Mouse (Mus musculus): ENCODE data around the gene Magi3. TPM values are rescaled to one million over a fixed set of nuclear protein-coding genes. Genes with fewer than 3 reads are reported as not detected.

The Magi3 gene
- polyA plus RNA-seq, 1 experiment from 2014 or later, result 5.0 TPM

- 59% methylated on average over 10 of the region's 10 CpGs for WGBS
- H3K27me3 ChIP-seq, result no peaks in the 10 kb centered on the region
- H3K4me3 ChIP-seq, result no peak overlapping the region
- H3K9me3 ChIP-seq, result no peaks in the 10 kb centered on the region
- H3K27ac ChIP-seq, result no peak overlapping the region
- no peaks in the 10 kb centered on the region for H3K4me1 ChIP-seq
- H3K36me3 ChIP-seq, result no peaks in the 10 kb centered on the region
- ATAC-seq (ENCODE audit: insufficient number of reproducible peaks, insufficient read depth, low FRiP score, low TSS enrichment), result no peak
- H3K4me2 ChIP-seq (replicated peaks), result no peak overlapping the region
- H3K9ac ChIP-seq, result no peak overlapping the region
Measured at GRCm38 (mm10) chr3:104237846-104238440, 17.8 kb upstream of the Magi3 start.

- H3K9me3 ChIP-seq, result no peaks in the 10 kb centered on the region
- no peak overlapping the region for H3K9ac ChIP-seq
- H3K36me3 ChIP-seq, result no peaks in the 10 kb centered on the region
- WGBS, result 95% methylated on average over 2 of the region's 2 CpGs
- H3K27ac ChIP-seq, result no peak overlapping the region
- no peak overlapping the region for H3K4me3 ChIP-seq
- H3K27me3 ChIP-seq, result no peaks in the 10 kb centered on the region
- H3K4me1 ChIP-seq, result no peaks in the 10 kb centered on the region
- no peak for ATAC-seq (ENCODE audit: insufficient number of reproducible peaks, insufficient read depth, low FRiP score, low TSS enrichment)
- H3K4me2 ChIP-seq (replicated peaks), result no peak overlapping the region
Measured at GRCm38 (mm10) chr3:104236029-104236428, 15.9 kb upstream of the Magi3 start.

- H3K4me3 ChIP-seq, result no peak overlapping the region
- H3K27me3 ChIP-seq, result no peaks in the 10 kb centered on the region
- H3K27ac ChIP-seq, result no peak overlapping the region
- no peak overlapping the region for H3K9ac ChIP-seq
- no peak overlapping the region for H3K4me2 ChIP-seq (replicated peaks)
- H3K36me3 ChIP-seq, result no peaks in the 10 kb centered on the region
- no peak for ATAC-seq (ENCODE audit: insufficient number of reproducible peaks, insufficient read depth, low FRiP score, low TSS enrichment)
- WGBS, result 94% methylated on average over 5 of the region's 5 CpGs
- no peaks in the 10 kb centered on the region for H3K9me3 ChIP-seq
- no peaks in the 10 kb centered on the region for H3K4me1 ChIP-seq
Measured at GRCm38 (mm10) chr3:104235099-104235498, 14.9 kb upstream of the Magi3 start.

- no peak overlapping the region for H3K27ac ChIP-seq
- ATAC-seq (ENCODE audit: insufficient number of reproducible peaks, insufficient read depth, low FRiP score, low TSS enrichment), result no peak
- no peaks in the 10 kb centered on the region for H3K4me1 ChIP-seq
- H3K9ac ChIP-seq, result no peak overlapping the region
- H3K4me2 ChIP-seq (replicated peaks), result no peak overlapping the region
- no peaks in the 10 kb centered on the region for H3K27me3 ChIP-seq
- H3K9me3 ChIP-seq, result no peaks in the 10 kb centered on the region
- WGBS, result 62% methylated on average over 7 of the region's 7 CpGs
- no peaks in the 10 kb centered on the region for H3K36me3 ChIP-seq
- H3K4me3 ChIP-seq, result no peak overlapping the region
Measured at GRCm38 (mm10) chr3:104233366-104234312, 13.5 kb upstream of the Magi3 start.

- H3K36me3 ChIP-seq, result no peaks in the 10 kb centered on the region
- H3K4me3 ChIP-seq, result no peak overlapping the region
- no peaks in the 10 kb centered on the region for H3K27me3 ChIP-seq
- no peak overlapping the region for H3K4me2 ChIP-seq (replicated peaks)
- ATAC-seq (ENCODE audit: insufficient number of reproducible peaks, insufficient read depth, low FRiP score, low TSS enrichment), result no peak
- no peak overlapping the region for H3K9ac ChIP-seq
- H3K4me1 ChIP-seq, result no peaks in the 10 kb centered on the region
- H3K9me3 ChIP-seq, result no peaks in the 10 kb centered on the region
- 37% methylated on average over 5 of the region's 5 CpGs for WGBS
- no peak overlapping the region for H3K27ac ChIP-seq
Measured at GRCm38 (mm10) chr3:104227438-104228111, 7.4 kb upstream of the Magi3 start.

DNA sequence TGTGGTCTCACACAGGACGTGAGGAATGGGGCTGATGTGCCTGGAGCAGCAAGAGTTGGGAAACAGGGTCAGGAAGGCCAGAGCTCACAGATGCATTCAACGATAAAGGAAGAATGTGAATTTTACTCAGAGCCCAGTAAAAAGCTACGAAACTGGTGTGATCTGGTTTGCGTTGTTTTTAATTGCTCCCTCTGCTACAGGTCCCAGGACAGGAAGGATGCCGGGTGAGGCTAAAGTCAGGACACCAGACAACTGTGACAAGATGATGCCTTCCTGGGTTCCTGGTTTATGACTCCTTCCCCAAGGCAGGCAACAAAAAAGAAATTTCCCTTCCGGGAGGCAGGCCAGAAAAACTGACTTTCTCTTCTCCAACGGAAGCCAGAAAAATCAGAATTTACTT is 6.6 kb upstream of the Magi3 start:
- H3K36me3 ChIP-seq, result no peaks in the 10 kb centered on the region
- no peaks in the 10 kb centered on the region for H3K27me3 ChIP-seq
- H3K4me1 ChIP-seq, result no peaks in the 10 kb centered on the region
- no peak overlapping the region for H3K27ac ChIP-seq
- ATAC-seq (ENCODE audit: insufficient number of reproducible peaks, insufficient read depth, low FRiP score, low TSS enrichment), result no peak
- H3K4me3 ChIP-seq, result no peak overlapping the region
- H3K9ac ChIP-seq, result no peak overlapping the region
- 43% methylated on average over 7 of the region's 7 CpGs for WGBS
- H3K4me2 ChIP-seq (replicated peaks), result no peak overlapping the region
- no peaks in the 10 kb centered on the region for H3K9me3 ChIP-seq

- Histone ChIP-seq H3K27me3 (no peaks in the 10 kb centered on the region), H3K9me3 (no peaks in the 10 kb centered on the region), H3K9ac (peak overlapping the region; percentile 64; the same call in 1 of the 2 replicates), H3K27ac (no peak overlapping the region), H3K4me2 (replicated peaks) (peak overlapping the region; percentile 92), H3K4me1 (0 out of 2 replicates have a peak, but pooled peaks cover 7% of the 10 kb centered on the region), H3K36me3 (no peaks in the 10 kb centered on the region), H3K4me3 (peak overlapping the region; percentile 75)
- 15% methylated on average over 11 of the region's 11 CpGs for WGBS
- ATAC-seq (ENCODE audit: insufficient number of reproducible peaks, insufficient read depth, low FRiP score, low TSS enrichment), result no peak
Measured at GRCm38 (mm10) chr3:104221156-104221555, 982 bp upstream of the Magi3 start.

DNA sequence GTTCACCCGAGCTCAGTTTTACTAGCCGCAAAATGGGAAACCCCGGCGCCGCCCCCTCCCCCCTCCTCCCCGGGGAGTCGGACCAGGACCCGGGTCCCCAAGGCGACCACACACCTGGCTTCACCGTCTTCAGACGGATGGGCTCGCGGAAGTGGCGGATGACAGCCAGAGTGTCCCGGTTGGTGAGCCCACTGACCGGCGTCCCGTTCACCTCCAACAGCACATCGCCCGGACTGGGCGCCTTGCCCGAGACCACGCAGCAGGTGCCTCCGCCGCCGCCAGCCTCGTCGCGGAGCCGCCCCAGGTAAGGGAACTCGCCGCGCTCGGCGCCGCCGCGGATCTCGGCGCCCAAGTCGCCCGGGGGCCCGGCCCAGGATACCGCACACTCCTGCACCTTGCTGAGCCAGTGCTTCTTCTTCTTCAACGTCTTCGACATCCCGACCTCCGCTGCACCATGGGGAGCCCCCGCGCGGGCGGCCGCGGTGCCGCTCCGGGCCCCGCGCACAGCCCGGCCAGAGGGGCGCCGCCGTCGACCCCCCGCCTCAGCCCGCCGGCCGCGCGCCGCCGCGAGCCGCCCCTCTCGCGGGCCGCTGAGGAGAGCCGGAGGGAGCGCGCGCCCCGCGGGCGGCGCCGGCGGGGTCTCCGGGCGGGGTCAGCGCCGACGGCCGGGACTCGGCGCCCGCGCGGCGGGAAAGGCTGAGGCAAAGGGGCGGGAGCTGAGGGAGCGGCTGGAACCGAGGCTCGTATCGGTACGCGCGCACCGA is 461 bp downstream of the Magi3 start:
- Histone ChIP-seq H3K27ac (peak overlapping the region; percentile 93), H3K4me1 (0 out of 2 replicates have a peak, but pooled peaks cover 7% of the 10 kb centered on the region), H3K4me2 (replicated peaks) (peak overlapping the region; percentile 92), H3K9ac (peak overlapping the region; percentile 64), H3K4me3 (peak overlapping the region; percentile 75), H3K36me3 (no peaks in the 10 kb centered on the region), H3K9me3 (no peaks in the 10 kb centered on the region), H3K27me3 (no peaks in the 10 kb centered on the region)
- ATAC-seq (ENCODE audit: insufficient number of reproducible peaks, insufficient read depth, low FRiP score, low TSS enrichment), result peak; percentile 62
- under 1% methylated on average over 79 of the region's 107 CpGs for WGBS

GRCm38 (mm10) chr3:104218926-104219325 is 1.2 kb downstream of the Magi3 start:
- 3% methylated on average over 15 of the region's 15 CpGs for WGBS
- Histone ChIP-seq H3K4me1 (0 out of 2 replicates have a peak, but pooled peaks cover 7% of the 10 kb centered on the region), H3K9me3 (no peaks in the 10 kb centered on the region), H3K36me3 (no peaks in the 10 kb centered on the region), H3K27me3 (no peaks in the 10 kb centered on the region), H3K4me3 (peak overlapping the region; percentile 75), H3K27ac (no peak overlapping the region), H3K4me2 (replicated peaks) (peak overlapping the region; percentile 92), H3K9ac (peak overlapping the region; percentile 64)
- ATAC-seq (ENCODE audit: insufficient number of reproducible peaks, insufficient read depth, low FRiP score, low TSS enrichment), result no peak

DNA sequence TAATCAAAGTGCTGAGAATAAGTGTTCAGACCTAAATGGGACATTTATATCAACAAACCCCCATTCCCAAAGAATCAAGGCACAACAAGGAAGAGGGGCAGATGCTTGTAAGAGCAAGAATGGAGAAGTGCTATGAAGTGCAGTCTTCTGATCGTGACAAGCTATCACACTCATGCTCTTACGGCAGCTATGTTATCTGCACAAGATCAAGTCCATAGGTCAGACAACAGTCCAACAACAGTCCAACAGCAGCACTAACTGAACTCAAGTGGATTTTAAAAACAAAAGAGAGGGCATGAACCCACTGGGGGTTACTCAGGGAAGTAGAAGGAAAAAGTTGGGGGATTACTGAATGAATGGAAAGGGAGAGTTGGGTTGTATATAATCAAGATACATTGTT is 30.4 kb downstream of the Magi3 start:
- 85% methylated on average over 2 of the region's 2 CpGs for WGBS
- Histone ChIP-seq H3K27ac (no peak overlapping the region), H3K4me2 (replicated peaks) (no peak overlapping the region), H3K9me3 (no peaks in the 10 kb centered on the region), H3K4me1 (no peaks in the 10 kb centered on the region), H3K36me3 (no peaks in the 10 kb centered on the region), H3K4me3 (no peak overlapping the region), H3K27me3 (no peaks in the 10 kb centered on the region), H3K9ac (no peak overlapping the region)
- ATAC-seq (ENCODE audit: insufficient number of reproducible peaks, insufficient read depth, low FRiP score, low TSS enrichment), result no peak

DNA sequence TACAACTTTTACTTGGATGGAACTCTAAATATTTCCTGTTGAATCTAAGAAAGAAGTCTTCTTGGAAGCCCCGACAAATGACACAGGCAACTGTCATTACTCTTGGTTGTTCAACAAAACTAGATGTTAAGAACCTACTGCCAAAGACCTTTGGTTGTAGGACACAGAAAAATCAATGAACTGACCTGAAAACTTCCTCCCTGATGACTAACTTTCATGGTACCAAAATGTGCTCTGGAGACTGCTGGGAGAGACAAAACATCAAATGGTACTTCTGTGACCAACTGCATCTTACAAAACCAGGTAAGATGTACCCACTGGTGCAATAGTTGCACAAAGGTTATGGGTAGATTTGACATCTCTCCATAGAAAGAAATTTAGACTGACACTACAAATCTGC is 30.9 kb downstream of the Magi3 start:
- Histone ChIP-seq H3K4me2 (replicated peaks) (no peak overlapping the region), H3K9me3 (no peaks in the 10 kb centered on the region), H3K9ac (no peak overlapping the region), H3K36me3 (no peaks in the 10 kb centered on the region), H3K27ac (no peak overlapping the region), H3K4me3 (no peak overlapping the region), H3K27me3 (no peaks in the 10 kb centered on the region), H3K4me1 (no peaks in the 10 kb centered on the region)
- ATAC-seq (ENCODE audit: insufficient number of reproducible peaks, insufficient read depth, low FRiP score, low TSS enrichment), result no peak
- WGBS, result 94% methylated on average over 1 of the region's 1 CpGs
